Mouse (Mus musculus) liver, embryonic 15.5 days (tissue): ENCODE results near the gene Esyt2. TPM values are rescaled to one million over a fixed set of nuclear protein-coding genes. Genes with fewer than 3 reads are reported as not detected.
A peak's percentile ranks its signal among the peaks of the same experiment; 100 is the strongest.

Experiments
- ATAC-seq: fragments of 200-750 bp; cut with Nextera tagmentation; 2 replicates; pipeline ENCODE4 v1.8.0; 2017; ENCODE audit warnings: moderate number of reproducible peaks, mild to moderate bottlenecking, moderate library complexity; ENCODE audit not compliant: insufficient read depth
- H3K27ac ChIP-seq: fragments of 300-500 bp; sonication (generic); replicated peaks from 2 replicates; pipeline ENCODE4 v1.5.1; 2015; ENCODE audit warnings: mild to moderate bottlenecking, inconsistent platforms
- H3K27me3 ChIP-seq: fragments of 300-500 bp; sonication (generic); 2 replicates; pipeline ENCODE4 v1.6.1; 2015; ENCODE audit warnings: mild to moderate bottlenecking, inconsistent platforms
- H3K36me3 ChIP-seq: fragments of 300-500 bp; sonication (generic); replicated peaks from 2 replicates; pipeline ENCODE4 v1.6.1; 2015; ENCODE audit warnings: moderate library complexity, mild to moderate bottlenecking, inconsistent platforms
- H3K4me1 ChIP-seq: fragments of 300-500 bp; sonication (generic); replicated peaks from 2 replicates; pipeline ENCODE4 v1.6.1; 2015; ENCODE audit warnings: inconsistent platforms
- H3K4me2 ChIP-seq: fragments of 300-500 bp; sonication (generic); 2 replicates; pipeline ENCODE4 v1.6.1; 2015; ENCODE audit warnings: moderate library complexity, mild to moderate bottlenecking, inconsistent platforms
- H3K4me3 ChIP-seq: fragments of 300-500 bp; sonication (generic); replicated peaks from 2 replicates; pipeline ENCODE4 v1.5.1; 2015; ENCODE audit warnings: mild to moderate bottlenecking, inconsistent platforms
- H3K9ac ChIP-seq: fragments of 300-500 bp; sonication (generic); 2 replicates; pipeline ENCODE4 v1.6.1; 2015; ENCODE audit warnings: moderate library complexity, mild to moderate bottlenecking, inconsistent platforms
- H3K9me3 ChIP-seq: fragments of 300-500 bp; sonication (generic); replicated peaks from 2 replicates; pipeline ENCODE4 v1.6.1; 2016; ENCODE audit warnings: inconsistent platforms
- WGBS: fragments of 180-500 bp; shearing (Covaris S2); methylation state at CpG from one replicate; pipeline ENCODE4 v1.1.7; 2015; ENCODE audit warnings: mixed read lengths; ENCODE audit not compliant: insufficient replicate concordance; 5-methylcytosine and 5-hydroxymethylcytosine counted together
- polyA plus RNA-seq: library from polyadenylated mRNA; unstranded; fragments of >200 nt; fragmentation: Nextera tagmentation; extraction: Ambion mirVana; gene quantifications from 2 replicates; pipeline ENCODE4 v1.2.1, GENCODE M21; 2015

Esyt2 gene
- polyA plus RNA-seq, 1 experiment from 2014 or later: 9.0 TPM

DNA sequence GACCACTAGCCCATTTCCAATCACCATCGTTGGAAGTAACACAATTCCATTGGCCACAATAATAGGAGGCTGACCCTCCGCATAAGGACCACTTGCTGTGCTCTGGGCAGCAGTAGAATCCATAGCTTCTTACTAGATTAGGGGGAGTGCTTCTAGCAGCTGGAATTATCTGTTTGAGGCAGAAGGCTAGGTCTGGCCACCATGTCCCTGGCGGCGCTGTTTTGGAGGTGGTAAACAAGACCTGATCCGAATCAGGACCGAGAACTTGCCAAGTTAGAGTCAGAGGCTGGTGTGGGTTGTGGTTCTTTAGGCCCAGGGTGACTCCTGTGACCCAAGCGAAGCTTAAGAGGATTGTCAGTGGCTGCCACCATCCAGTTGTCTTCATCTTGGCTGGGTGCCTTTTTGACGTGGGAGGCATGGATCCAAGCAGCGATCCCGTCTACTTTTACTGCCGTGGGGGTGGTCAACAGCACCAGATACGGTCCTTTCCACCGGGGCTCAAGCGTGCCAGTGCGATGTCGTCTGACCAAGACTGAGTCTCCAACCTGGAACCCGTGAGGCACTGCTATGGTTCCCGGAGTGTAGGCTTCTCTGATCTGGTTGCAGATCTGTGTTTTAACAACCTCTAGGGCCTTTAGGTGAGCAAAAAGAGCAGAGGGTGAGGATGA lies 123.2 kb downstream of the Esyt2 start:
- Histone ChIP-seq H3K27me3 (no peaks in the 10 kb centered on the region), H3K4me3 (peak overlapping the region; percentile 99), H3K4me1 (peaks cover 33% of the 10 kb centered on the region), H3K9ac (peak overlapping the region; percentile 61), H3K27ac (peak overlapping the region; percentile 69), H3K9me3 (no peaks in the 10 kb centered on the region), H3K36me3 (peaks cover 39% of the 10 kb centered on the region), H3K4me2 (peak overlapping the region; percentile 75)
- ATAC-seq: no peak
- WGBS: 86% methylated on average over 18 of the region's 18 CpGs

DNA sequence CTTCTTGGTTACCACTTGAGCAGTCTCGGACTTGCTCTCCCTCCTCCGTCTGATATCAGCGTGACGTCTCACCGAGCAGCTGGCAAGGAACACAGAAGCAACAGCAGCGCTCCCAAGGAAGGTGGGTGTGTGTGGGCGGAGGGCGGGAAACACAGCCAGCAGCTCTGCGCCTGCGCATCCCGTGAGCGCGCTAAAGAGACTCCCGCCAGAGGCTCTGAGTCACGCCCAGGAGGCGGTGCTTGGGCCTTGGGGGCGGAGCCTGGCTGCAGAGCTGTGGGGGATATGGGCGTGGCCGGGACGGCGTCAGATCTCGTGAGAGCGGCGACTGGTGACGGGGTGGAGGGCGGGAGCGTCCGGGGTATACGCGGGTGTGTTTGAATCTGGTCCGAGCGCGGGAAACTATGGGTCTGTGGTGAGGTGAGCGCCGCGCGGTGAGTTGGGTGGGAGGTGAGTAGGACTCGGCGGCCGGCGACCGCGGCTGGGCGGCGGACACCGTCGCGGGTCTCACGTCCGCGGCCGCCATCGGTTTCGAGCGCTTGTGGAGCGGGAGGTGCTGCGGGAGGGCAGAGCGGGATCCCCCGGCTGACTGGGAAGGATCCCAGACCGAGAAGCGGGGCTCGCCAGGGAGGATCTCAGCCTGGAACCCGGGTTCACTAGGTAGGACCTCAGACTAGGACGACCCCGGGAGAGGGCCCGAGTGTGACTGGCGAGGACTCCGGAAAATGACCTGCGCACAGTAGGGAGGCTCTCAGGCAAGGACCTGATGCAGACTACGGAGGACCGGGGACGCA lies 124.2 kb downstream of the Esyt2 start, which contains the start of gene Ncapg2:
Gene Ncapg2 (plus strand): TSS at position 358 of the 791 bp plus-strand sequence.
- WGBS: under 1% methylated on average over 72 of the region's 72 CpGs
- Histone ChIP-seq H3K27ac (peak within 1 kb of the TSS; percentile 83), H3K9me3 (no peaks in the 10 kb centered on the region), H3K4me2 (peak within 1 kb of the TSS; percentile 75), H3K27me3 (no peaks in the 10 kb centered on the region), H3K4me3 (peak within 1 kb of the TSS; percentile 99), H3K4me1 (peaks cover 37% of the 10 kb centered on the region), H3K9ac (peak within 1 kb of the TSS; percentile 96), H3K36me3 (peaks cover 50% of the 10 kb centered on the region)
- peak; percentile 97 for ATAC-seq

- Histone ChIP-seq H3K27me3 (no peaks in the 10 kb centered on the region), H3K4me1 (peaks cover 37% of the 10 kb centered on the region), H3K27ac (peak overlapping the region; percentile 83), H3K4me3 (peak overlapping the region; percentile 99), H3K36me3 (peaks cover 56% of the 10 kb centered on the region), H3K9ac (peak overlapping the region; percentile 96), H3K4me2 (peak overlapping the region; percentile 75), H3K9me3 (no peaks in the 10 kb centered on the region)
- WGBS: 6% methylated on average over 8 of the region's 8 CpGs
- ATAC-seq: peak; percentile 27
These were observed 124.8 kb downstream of the Esyt2 start for GRCm38 (mm10) chr12:116405836-116406155.

DNA sequence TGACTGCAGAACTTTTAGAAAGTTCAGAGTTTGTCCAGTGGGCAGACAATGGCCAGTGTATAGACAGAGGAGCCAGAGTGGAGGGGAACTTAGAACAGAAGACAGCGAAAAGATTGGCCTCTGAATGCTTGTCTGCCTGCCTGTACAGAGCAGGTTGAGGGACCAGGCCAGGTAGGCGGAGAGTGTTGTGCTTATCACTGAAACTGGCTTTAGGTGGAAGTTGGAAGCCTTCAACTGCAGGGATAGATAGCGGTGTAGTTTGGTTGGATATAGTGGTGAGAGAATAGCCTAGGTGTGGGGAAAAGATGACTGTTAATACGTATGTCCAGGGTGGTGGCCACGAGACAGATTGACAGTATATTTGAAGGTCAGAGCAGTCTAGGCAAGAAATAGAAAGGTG lies 126.9 kb downstream of the Esyt2 start:
- Histone ChIP-seq H3K4me1 (peaks cover 37% of the 10 kb centered on the region), H3K36me3 (peaks cover 68% of the 10 kb centered on the region), H3K27me3 (no peaks in the 10 kb centered on the region), H3K27ac (no peak overlapping the region; the same call in 1 of the 2 replicates), H3K9ac (peak overlapping the region; percentile 23; the same call in 1 of the 2 replicates), H3K4me3 (peak overlapping the region; percentile 99), H3K9me3 (no peaks in the 10 kb centered on the region), H3K4me2 (peak overlapping the region; percentile 75)
- 41% methylated on average over 5 of the region's 5 CpGs for WGBS
- ATAC-seq: no peak

DNA sequence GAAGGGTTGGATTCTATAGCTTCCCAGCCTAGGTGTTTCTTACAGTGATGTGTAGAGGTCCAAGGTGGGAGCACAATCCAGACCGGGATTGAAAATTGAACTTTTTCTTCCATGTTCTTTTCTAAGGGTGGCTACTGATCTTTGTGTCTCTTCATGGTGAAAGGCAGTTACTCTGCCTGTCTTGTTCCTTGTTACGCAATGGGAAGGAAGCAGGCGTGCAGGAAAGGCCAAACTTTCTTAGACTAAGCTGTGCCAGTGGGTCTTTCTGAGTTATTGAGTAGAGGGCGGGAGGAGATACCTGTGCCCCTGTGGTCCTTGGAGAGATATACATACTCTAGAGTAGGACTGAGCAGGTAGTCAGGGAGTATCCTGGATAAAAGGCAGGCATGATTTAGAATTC lies 133.9 kb downstream of the Esyt2 start:
- Histone ChIP-seq H3K27me3 (no peaks in the 10 kb centered on the region), H3K36me3 (peaks cover 92% of the 10 kb centered on the region), H3K27ac (no peak overlapping the region), H3K4me2 (no peak overlapping the region), H3K4me1 (0 out of 2 replicates have a peak, but pooled peaks cover under 1% of the 10 kb centered on the region), H3K9ac (no peak overlapping the region), H3K9me3 (no peaks in the 10 kb centered on the region), H3K4me3 (no peak overlapping the region)
- ATAC-seq: no peak
- 89% methylated on average over 4 of the region's 4 CpGs for WGBS

- no peak for ATAC-seq
- Histone ChIP-seq H3K9me3 (no peaks in the 10 kb centered on the region), H3K27ac (no peak overlapping the region), H3K36me3 (peaks cover 90% of the 10 kb centered on the region), H3K4me3 (no peak overlapping the region), H3K27me3 (no peaks in the 10 kb centered on the region), H3K4me2 (no peak overlapping the region), H3K9ac (no peak overlapping the region), H3K4me1 (no peaks in the 10 kb centered on the region)
- 83% methylated on average over 1 of the region's 1 CpGs for WGBS
These were observed 135.5 kb downstream of the Esyt2 start for GRCm38 (mm10) chr12:116416514-116416913.

GRCm38 (mm10) chr12:116421656-116422055 lies 140.7 kb downstream of the Esyt2 start:
- H3K27me3 ChIP-seq: no peaks in the 10 kb centered on the region
- no peak overlapping the region for H3K9ac ChIP-seq
- no peaks in the 10 kb centered on the region for H3K9me3 ChIP-seq
- 77% methylated on average over 2 of the region's 2 CpGs for WGBS
- no peak overlapping the region for H3K27ac ChIP-seq
- H3K4me2 ChIP-seq: no peak overlapping the region
- H3K4me3 ChIP-seq: no peak overlapping the region
- no peak for ATAC-seq
- peaks cover 96% of the 10 kb centered on the region for H3K36me3 ChIP-seq
- H3K4me1 ChIP-seq: no peaks in the 10 kb centered on the region

DNA sequence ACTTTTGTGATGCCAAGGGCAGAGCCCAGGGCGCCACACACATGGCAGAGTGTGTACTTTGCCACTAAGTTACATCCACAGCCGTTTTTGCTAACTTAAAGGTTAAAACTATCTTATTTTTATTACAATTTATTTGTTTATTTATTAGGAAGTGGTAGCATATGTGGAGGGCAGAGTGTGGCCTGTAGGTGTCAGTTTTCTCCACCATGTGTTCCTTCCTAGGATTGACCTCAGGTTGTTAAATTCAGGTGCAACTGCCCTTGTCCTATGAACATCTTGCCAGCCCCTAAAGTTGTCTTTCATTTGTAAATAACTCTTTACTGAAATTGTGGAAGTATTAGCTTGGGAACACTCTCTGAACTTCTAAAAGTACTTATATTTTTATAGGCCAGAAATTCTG lies 144.4 kb downstream of the Esyt2 start:
- WGBS: 79% methylated on average over 2 of the region's 2 CpGs
- peaks cover 95% of the 10 kb centered on the region for H3K36me3 ChIP-seq
- H3K4me3 ChIP-seq: no peak overlapping the region
- H3K4me2 ChIP-seq: no peak overlapping the region
- H3K9ac ChIP-seq: no peak overlapping the region
- no peaks in the 10 kb centered on the region for H3K9me3 ChIP-seq
- H3K27me3 ChIP-seq: no peaks in the 10 kb centered on the region
- no peak overlapping the region for H3K27ac ChIP-seq
- H3K4me1 ChIP-seq: no peaks in the 10 kb centered on the region
- no peak for ATAC-seq

- Histone ChIP-seq H3K4me3 (no peak overlapping the region), H3K4me2 (no peak overlapping the region), H3K27ac (no peak overlapping the region), H3K36me3 (peaks cover 89% of the 10 kb centered on the region), H3K4me1 (peaks cover 8% of the 10 kb centered on the region), H3K9ac (no peak overlapping the region), H3K27me3 (no peaks in the 10 kb centered on the region), H3K9me3 (no peaks in the 10 kb centered on the region)
- WGBS: 48% methylated on average over 2 of the region's 2 CpGs
- ATAC-seq: no peak
These were observed 152.7 kb downstream of the Esyt2 start for GRCm38 (mm10) chr12:116433742-116434141.

DNA sequence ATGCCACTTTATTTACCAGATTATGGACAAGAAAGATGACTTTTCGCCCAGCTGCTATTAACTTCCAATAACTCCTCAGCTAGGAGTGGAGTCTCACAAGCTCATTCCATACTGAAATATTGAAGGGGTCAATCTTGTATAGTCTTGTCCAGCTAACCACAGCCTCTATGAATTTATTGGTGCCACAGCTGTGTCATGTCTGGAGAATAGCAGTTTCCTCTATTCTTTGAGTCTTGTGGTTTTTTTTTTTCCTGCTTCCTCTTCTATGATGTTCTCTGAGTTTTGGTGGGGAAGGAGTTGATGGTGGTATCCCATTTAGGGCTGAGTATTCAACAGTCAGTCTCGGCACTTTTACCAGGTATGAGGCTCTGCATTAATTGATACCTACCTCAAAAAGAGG lies 154.2 kb downstream of the Esyt2 start:
- H3K9ac ChIP-seq: no peak overlapping the region
- H3K9me3 ChIP-seq: no peaks in the 10 kb centered on the region
- ATAC-seq: no peak
- no peak overlapping the region for H3K4me3 ChIP-seq
- no peak overlapping the region for H3K4me2 ChIP-seq
- H3K36me3 ChIP-seq: peaks cover 88% of the 10 kb centered on the region
- 66% methylated on average over 2 of the region's 2 CpGs for WGBS
- H3K27ac ChIP-seq: no peak overlapping the region
- H3K27me3 ChIP-seq: no peaks in the 10 kb centered on the region
- H3K4me1 ChIP-seq: peaks cover 8% of the 10 kb centered on the region

DNA sequence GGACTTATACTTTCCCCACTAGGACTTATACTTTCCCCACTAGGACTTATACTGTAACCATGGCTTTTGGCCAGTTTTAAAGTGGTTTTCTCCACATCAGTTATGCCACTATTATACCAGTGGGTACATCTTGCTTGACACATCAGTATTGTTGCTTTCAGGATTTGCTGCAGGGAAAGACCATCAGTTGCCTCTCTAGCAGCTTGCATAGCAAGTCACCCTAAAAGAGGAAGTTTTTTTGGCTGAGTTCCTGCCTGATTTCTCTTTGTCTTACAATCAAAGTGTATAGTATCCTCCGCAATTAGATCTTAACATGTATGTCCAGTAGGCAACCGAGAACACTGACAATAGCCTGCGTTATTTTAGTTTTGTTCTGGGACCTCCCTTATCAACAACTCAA lies 155.1 kb downstream of the Esyt2 start:
- Histone ChIP-seq H3K36me3 (peaks cover 88% of the 10 kb centered on the region), H3K4me2 (no peak overlapping the region), H3K4me1 (peaks cover 8% of the 10 kb centered on the region), H3K27me3 (no peaks in the 10 kb centered on the region), H3K27ac (no peak overlapping the region), H3K4me3 (no peak overlapping the region), H3K9me3 (no peaks in the 10 kb centered on the region), H3K9ac (no peak overlapping the region)
- ATAC-seq: no peak
- 67% methylated on average over 3 of the region's 3 CpGs for WGBS
